Mouse (Mus musculus) kidney, postnatal 0 days (tissue): ENCODE measurements around the gene Diaph3. TPM values are rescaled to one million over a fixed set of nuclear protein-coding genes. Genes with fewer than 3 reads are reported as not detected.

ENCODE experiments used
- ATAC-seq: fragments of 200-750 bp; cut with Nextera tagmentation; replicated peaks from 2 replicates; pipeline ENCODE4 v1.8.0; 2017; ENCODE audit warnings: low read depth, moderate number of reproducible peaks, moderate TSS enrichment, moderate library complexity; ENCODE audit not compliant: low FRiP score
- DNase-seq: peaks from one replicate; pipeline ENCODE4 v3.0.0-alpha.2; 2016; ENCODE audit warnings: low spot score
- H3K27ac ChIP-seq: fragments of 300-500 bp; sonication (generic); 2 replicates; pipeline ENCODE4 v1.5.1; 2014; ENCODE audit warnings: mild to moderate bottlenecking
- H3K27me3 ChIP-seq: fragments of 300-500 bp; sonication (generic); 2 replicates; pipeline ENCODE4 v1.6.1; 2014; ENCODE audit warnings: low read length, mixed read lengths; ENCODE audit not compliant: insufficient read depth
- H3K36me3 ChIP-seq: fragments of 300-500 bp; sonication (generic); 2 replicates; pipeline ENCODE4 v1.6.1; 2014; ENCODE audit warnings: low read length, mixed read lengths; ENCODE audit not compliant: insufficient read depth
- H3K4me1 ChIP-seq: fragments of 300-500 bp; sonication (generic); replicated peaks from 2 replicates; pipeline ENCODE4 v1.6.1; 2014; ENCODE audit warnings: antibody characterized with exemption, low read length, mixed read lengths; ENCODE audit not compliant: insufficient read depth
- H3K4me2 ChIP-seq: fragments of 300-500 bp; sonication (generic); 2 replicates; pipeline ENCODE4 v1.6.1; 2014; ENCODE audit warnings: mild to moderate bottlenecking, low read length, moderate library complexity, mixed read lengths
- H3K4me3 ChIP-seq: fragments of 300-500 bp; sonication (generic); replicated peaks from 2 replicates; pipeline ENCODE4 v1.5.1; 2014; ENCODE audit warnings: low read depth, low read length
- H3K9ac ChIP-seq: fragments of 300-500 bp; sonication (generic); 2 replicates; pipeline ENCODE4 v1.6.1; 2014; ENCODE audit warnings: low read depth, low read length
- H3K9me3 ChIP-seq: fragments of 300-500 bp; sonication (generic); replicated peaks from 2 replicates; pipeline ENCODE4 v1.6.1; 2016; ENCODE audit warnings: low read length, inconsistent platforms, mixed read lengths
- CTCF ChIP-seq: IDR thresholded peaks from 2 replicates; pipeline ENCODE4 v1.5.1; 2016; ENCODE audit warnings: antibody characterized with exemption, low read depth, mild to moderate bottlenecking, moderate library complexity
- WGBS: fragments of 180-500 bp; shearing (Covaris S2); extraction: QIAGEN DNeasy Blood & Tissue Kit; methylation state at CpG from one replicate; pipeline ENCODE4 v1.1.7; 2014; 5-methylcytosine and 5-hydroxymethylcytosine counted together
- polyA plus RNA-seq: library from polyadenylated mRNA; unstranded; fragments of >200 nt; fragmentation: Nextera tagmentation; extraction: Ambion mirVana; gene quantifications from 2 replicates; pipeline ENCODE4 v1.2.1, GENCODE M21; 2015

Gene Diaph3
- polyA plus RNA-seq, 1 experiment from 2014 or later = 2.9 TPM

DNA sequence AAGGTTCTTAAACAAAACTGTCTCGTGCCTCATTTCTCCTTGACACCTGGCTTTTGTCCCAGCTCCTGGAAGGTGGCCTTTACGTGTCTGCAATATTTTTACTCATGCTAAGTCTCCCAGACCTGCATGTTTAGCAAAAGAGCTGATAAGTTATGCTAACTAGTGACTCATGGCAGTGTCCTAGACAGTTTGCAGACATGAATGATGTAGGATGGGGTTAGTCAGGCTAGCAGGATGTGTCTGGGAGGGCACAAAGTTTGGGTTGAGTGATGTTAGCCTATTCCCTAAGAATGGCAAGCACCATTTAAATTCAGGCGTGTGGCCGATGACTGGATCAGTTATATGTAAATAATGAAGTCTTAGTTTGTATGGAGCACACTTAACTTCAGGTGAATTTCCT is 478.2 kb downstream of the Diaph3 start:
- H3K4me3 ChIP-seq = no peak overlapping the region
- no peaks in the 10 kb centered on the region for H3K4me1 ChIP-seq
- no peak for ATAC-seq
- no peak overlapping the region for H3K27ac ChIP-seq
- DNase-seq = no peak
- no peaks in the 10 kb centered on the region for H3K9me3 ChIP-seq
- H3K27me3 ChIP-seq = no peaks in the 10 kb centered on the region
- no peak overlapping the region for H3K9ac ChIP-seq
- H3K4me2 ChIP-seq = no peak overlapping the region
- 80% methylated on average over 4 of the region's 4 CpGs for WGBS
- H3K36me3 ChIP-seq = no peaks in the 10 kb centered on the region
- TF ChIP-seq CTCF = no peak

DNA sequence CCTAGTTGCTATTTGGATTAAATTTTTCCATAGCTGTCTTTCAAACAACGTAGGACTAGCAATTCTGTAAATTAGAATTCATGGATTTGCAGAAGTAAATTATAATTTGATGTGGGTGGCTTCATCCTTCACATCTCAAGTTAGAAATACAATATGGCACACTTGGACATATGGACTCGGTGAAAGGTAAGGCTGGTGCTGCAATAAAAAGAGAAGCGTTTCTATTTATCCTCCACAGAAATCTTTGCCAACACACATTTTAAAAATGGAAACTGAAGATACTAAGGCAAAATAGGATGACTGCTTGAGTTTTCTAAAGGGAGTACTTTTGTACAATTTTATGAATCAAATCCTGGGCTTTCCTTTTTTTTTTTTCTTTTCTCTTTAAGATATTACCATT is 480.5 kb downstream of the Diaph3 start:
- DNase-seq (no peak), ATAC-seq (no peak)
- Histone ChIP-seq H3K9ac (no peak overlapping the region), H3K9me3 (no peaks in the 10 kb centered on the region), H3K4me1 (no peaks in the 10 kb centered on the region), H3K27ac (no peak overlapping the region), H3K27me3 (no peaks in the 10 kb centered on the region), H3K4me2 (no peak overlapping the region), H3K36me3 (no peaks in the 10 kb centered on the region), H3K4me3 (no peak overlapping the region)
- 90% methylated on average over 3 of the region's 3 CpGs for WGBS
- TF ChIP-seq CTCF = no peak

DNA sequence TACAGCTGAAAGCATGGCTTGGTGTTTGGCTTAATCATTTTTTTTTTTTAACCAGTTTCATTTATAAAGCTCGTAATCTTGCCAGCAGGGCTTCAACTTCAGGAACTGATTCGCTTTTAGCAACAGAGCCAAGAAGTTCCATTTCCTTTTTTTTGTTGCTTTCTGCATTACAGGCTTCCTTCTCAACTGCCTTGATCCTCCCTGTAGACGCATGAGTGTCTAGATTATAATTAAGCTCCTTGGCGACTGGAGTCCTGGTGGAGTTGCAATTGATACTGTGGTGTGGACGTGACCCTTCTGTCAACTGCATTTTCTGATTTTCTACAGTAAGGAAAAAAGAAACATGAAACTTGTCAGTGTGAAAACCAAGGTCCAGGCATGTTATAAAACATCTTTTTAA is 484.8 kb downstream of the Diaph3 start:
- Histone ChIP-seq H3K4me1 (no peaks in the 10 kb centered on the region), H3K36me3 (no peaks in the 10 kb centered on the region), H3K4me2 (no peak overlapping the region), H3K9ac (no peak overlapping the region), H3K9me3 (no peaks in the 10 kb centered on the region), H3K27me3 (no peaks in the 10 kb centered on the region), H3K4me3 (no peak overlapping the region), H3K27ac (no peak overlapping the region)
- ATAC-seq (no peak), DNase-seq (peak; percentile 27)
- TF ChIP-seq CTCF = no peak
- 27% methylated on average over 5 of the region's 5 CpGs for WGBS

DNA sequence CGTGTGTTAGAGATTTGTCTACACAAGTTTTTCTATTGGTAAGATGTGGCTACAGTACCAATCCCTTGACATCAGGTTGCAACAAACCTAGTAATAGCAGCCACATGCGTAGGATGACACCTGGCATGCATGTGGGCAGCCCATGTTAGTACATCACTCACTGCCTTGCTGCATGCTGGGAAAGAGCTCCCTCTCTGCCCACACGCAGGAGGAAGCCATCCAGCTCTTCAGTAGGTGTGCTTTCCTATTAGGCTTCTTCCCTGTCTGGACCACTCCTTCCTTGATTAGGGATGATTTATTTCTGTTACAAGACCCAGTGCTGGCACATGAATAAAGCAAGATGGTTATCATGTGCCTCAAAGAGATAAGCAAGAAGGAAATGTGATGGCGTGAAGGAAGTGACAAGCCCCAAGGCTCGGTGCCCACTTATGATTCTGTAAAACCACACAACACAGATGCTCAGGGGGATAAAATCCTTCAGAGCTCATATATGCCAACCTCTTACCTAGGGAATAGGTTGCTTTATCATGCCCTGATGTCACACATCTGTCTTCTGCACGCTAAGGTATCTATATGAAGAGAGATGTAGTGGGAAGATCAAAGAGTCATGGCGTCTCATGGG is 494.4 kb downstream of the Diaph3 start:
- 73% methylated on average over 7 of the region's 7 CpGs for WGBS
- Histone ChIP-seq H3K4me1 (no peaks in the 10 kb centered on the region), H3K36me3 (no peaks in the 10 kb centered on the region), H3K27ac (no peak overlapping the region), H3K27me3 (no peaks in the 10 kb centered on the region), H3K4me2 (no peak overlapping the region), H3K9me3 (no peaks in the 10 kb centered on the region), H3K4me3 (no peak overlapping the region), H3K9ac (no peak overlapping the region)
- no peak for ATAC-seq
- DNase-seq = no peak
- TF ChIP-seq CTCF = no peak

DNA sequence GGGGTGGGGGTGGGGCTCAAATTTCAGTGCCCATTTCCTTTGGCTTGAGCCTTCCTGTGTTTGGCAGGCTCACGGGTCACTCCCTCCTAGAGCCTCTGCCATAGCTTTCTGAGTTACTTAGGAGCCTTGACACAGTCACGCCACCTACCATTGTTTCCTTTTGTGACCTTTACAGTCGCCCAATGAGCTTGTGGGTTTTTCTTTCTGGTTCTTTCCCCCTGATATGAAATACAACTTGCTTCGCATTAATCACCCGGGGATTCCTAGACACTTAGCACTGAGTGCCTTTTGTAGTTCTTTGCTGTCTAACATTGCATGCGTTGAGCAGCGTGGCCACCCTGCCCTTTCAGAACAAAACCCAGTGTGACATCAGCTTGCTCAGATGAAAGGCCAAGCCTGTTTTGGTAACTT is 498.2 kb downstream of the Diaph3 start:
- Histone ChIP-seq H3K9ac (no peak overlapping the region), H3K27ac (no peak overlapping the region), H3K27me3 (no peaks in the 10 kb centered on the region), H3K4me3 (no peak overlapping the region), H3K4me2 (no peak overlapping the region), H3K4me1 (no peaks in the 10 kb centered on the region), H3K36me3 (no peaks in the 10 kb centered on the region), H3K9me3 (no peaks in the 10 kb centered on the region)
- no peak for TF ChIP-seq CTCF
- ATAC-seq (no peak), DNase-seq (no peak)
- WGBS = 72% methylated on average over 7 of the region's 7 CpGs

DNA sequence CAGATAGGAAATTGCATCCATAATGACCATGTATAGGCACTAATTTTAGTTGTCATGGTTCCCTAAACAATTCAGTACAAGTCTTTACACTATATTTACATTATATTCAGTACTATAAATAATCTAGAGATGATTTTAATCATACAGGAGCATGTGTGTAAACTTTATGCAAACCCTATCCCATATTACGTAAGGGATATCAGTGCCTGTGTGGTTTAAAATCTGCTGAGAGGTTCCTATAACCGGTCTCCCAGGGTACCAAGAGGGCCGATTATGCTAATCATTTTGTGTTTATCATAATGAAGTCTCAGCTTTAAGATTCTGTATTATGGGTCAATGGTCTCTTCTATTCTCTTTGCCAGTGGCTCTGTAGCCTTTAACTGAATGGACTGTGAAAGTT is 499.2 kb downstream of the Diaph3 start:
- TF ChIP-seq CTCF = no peak
- H3K4me3 ChIP-seq = no peak overlapping the region
- H3K9me3 ChIP-seq = no peaks in the 10 kb centered on the region
- no peak overlapping the region for H3K4me2 ChIP-seq
- no peak overlapping the region for H3K9ac ChIP-seq
- no peak overlapping the region for H3K27ac ChIP-seq
- no peaks in the 10 kb centered on the region for H3K27me3 ChIP-seq
- no peaks in the 10 kb centered on the region for H3K4me1 ChIP-seq
- no peaks in the 10 kb centered on the region for H3K36me3 ChIP-seq
- ATAC-seq = no peak
- 95% methylated on average over 3 of the region's 3 CpGs for WGBS
- DNase-seq = no peak

DNA sequence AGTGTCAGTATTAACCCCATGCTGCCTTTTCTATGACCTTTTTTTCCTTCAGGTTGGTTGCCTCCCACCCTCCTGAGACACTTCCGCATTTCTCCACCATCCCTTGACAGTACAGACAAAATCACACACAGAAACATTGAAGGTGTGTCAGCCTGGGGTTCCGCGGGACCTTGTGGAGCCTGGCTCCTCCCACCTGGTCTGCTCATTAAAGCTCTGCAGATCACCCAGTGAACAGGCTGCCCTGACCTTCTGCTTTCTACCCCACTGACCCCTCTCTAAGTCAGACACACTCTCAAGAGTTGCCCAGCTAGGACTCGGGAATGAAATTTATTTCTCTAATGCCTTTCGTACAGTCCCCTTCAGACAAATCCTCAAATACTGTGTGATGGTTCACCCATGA is 500.9 kb downstream of the Diaph3 start:
- H3K27me3 ChIP-seq = no peaks in the 10 kb centered on the region
- no peak overlapping the region for H3K9ac ChIP-seq
- ATAC-seq = no peak
- WGBS = 44% methylated on average over 5 of the region's 5 CpGs
- H3K27ac ChIP-seq = no peak overlapping the region
- H3K36me3 ChIP-seq = no peaks in the 10 kb centered on the region
- no peak for DNase-seq
- no peaks in the 10 kb centered on the region for H3K9me3 ChIP-seq
- no peaks in the 10 kb centered on the region for H3K4me1 ChIP-seq
- H3K4me2 ChIP-seq = no peak overlapping the region; the same call in 1 of the 2 replicates
- TF ChIP-seq CTCF = no peak
- H3K4me3 ChIP-seq = no peak overlapping the region
